Mouse (Mus musculus) G1E (cell line): ENCODE measurements at regions not wholly inside any gene's neighbourhood (a gene's known extent, or its start where the extent isn't known, plus 50 kb on each side); places are given as distances from the start of the nearest gene placed in this dataset.

Source experiments
- ATAC-seq: 2 replicates; pipeline ENCODE4 v1.8.0; 2016; ENCODE audit warnings: mild to moderate bottlenecking; ENCODE audit not compliant: insufficient number of reproducible peaks, poor library complexity, low FRiP score, severe bottlenecking; ENCODE audit errors: extremely low read depth
- DNase-seq: peaks from one replicate; pipeline ENCODE4 v3.0.0; 2012; ENCODE audit warnings: low spot score
- H3K27me3 ChIP-seq: 2 replicates; pipeline ENCODE4 v1.6.1; 2012; ENCODE audit warnings: mild to moderate bottlenecking, low read length, inconsistent platforms; ENCODE audit not compliant: insufficient read depth
- H3K36me3 ChIP-seq: replicated peaks from 2 replicates; pipeline ENCODE3; 2012; ENCODE audit warnings: mild to moderate bottlenecking, inconsistent platforms
- H3K4me1 ChIP-seq: 2 replicates; pipeline ENCODE4 v1.6.1; 2012; ENCODE audit warnings: low read depth, low read length, inconsistent platforms, mixed read lengths; ENCODE audit not compliant: insufficient read depth
- H3K4me3 ChIP-seq: 2 replicates; pipeline ENCODE4 v1.5.1; 2012; ENCODE audit warnings: low read depth, mild to moderate bottlenecking, inconsistent platforms, low read length, moderate library complexity, mixed read lengths
- H3K9me3 ChIP-seq: replicated peaks from 2 replicates; pipeline ENCODE4 v1.6.1; 2012; ENCODE audit warnings: inconsistent platforms
- CTCF ChIP-seq: IDR thresholded peaks from 2 replicates; pipeline ENCODE4 v1.5.1; 2012; ENCODE audit warnings: low read depth, low read length, inconsistent platforms, mixed read lengths
- GATA1 ChIP-seq: IDR thresholded peaks from 2 replicates; pipeline ENCODE4 v1.6.1; 2012; ENCODE audit warnings: borderline replicate concordance, low read length, inconsistent platforms, mixed read lengths
- GATA2 ChIP-seq: IDR thresholded peaks from 2 replicates; pipeline ENCODE4 v1.6.1; 2012; ENCODE audit warnings: low read depth, low read length, inconsistent platforms, borderline replicate concordance
- POLR2AphosphoS5 ChIP-seq: IDR thresholded peaks from 2 replicates; pipeline ENCODE4 v1.6.1; 2012; ENCODE audit warnings: low read depth, low read length, inconsistent platforms; ENCODE audit not compliant: insufficient replicate concordance
- TAL1 ChIP-seq: conservative IDR thresholded peaks from 2 replicates; pipeline ENCODE4 v1.6.1; 2012; ENCODE audit warnings: low read depth, low read length, inconsistent platforms, mixed read lengths

DNA sequence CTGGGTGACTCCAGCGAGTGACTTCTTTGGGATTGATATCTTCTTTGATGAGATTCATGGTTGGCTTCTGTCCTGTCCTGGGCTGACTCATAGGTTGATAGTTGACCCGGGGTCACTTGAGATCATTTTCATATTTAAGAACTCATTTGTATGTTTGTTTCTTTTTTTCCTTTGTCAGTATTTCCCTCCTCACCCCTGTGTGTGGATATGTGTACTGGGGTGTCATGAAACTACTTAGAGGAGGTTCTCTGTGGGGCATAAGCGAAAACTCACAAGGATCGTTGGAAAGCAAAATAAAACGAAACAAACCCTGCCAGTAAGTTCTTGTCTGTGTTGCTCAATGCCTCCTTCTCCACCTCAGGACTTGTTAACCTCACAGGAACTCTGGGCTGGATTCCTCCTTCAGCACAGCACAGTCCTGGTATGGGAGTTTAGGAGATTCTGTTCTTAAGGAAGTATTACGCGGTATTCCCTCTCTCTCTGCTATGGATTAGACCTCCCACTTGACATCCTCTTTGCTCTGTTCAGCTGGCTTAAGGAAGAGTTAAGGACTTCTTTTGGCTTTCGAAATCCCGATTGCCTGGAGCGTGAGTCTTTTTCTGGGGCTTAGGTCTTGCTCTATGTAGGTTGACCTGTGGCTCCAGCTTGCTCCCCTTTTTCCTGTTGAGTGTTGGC lies 1243.2 kb upstream of the A1bg start:
- no peak for DNase-seq
- TF ChIP-seq GATA2, result no peak
- no peaks in the 10 kb centered on the region for H3K27me3 ChIP-seq
- peaks cover 3% of the 10 kb centered on the region for H3K36me3 ChIP-seq
- ATAC-seq, result no peak
- peaks cover 41% of the 10 kb centered on the region for H3K4me1 ChIP-seq
- H3K4me3 ChIP-seq, result no peak overlapping the region
- H3K9me3 ChIP-seq, result no peaks in the 10 kb centered on the region

DNA sequence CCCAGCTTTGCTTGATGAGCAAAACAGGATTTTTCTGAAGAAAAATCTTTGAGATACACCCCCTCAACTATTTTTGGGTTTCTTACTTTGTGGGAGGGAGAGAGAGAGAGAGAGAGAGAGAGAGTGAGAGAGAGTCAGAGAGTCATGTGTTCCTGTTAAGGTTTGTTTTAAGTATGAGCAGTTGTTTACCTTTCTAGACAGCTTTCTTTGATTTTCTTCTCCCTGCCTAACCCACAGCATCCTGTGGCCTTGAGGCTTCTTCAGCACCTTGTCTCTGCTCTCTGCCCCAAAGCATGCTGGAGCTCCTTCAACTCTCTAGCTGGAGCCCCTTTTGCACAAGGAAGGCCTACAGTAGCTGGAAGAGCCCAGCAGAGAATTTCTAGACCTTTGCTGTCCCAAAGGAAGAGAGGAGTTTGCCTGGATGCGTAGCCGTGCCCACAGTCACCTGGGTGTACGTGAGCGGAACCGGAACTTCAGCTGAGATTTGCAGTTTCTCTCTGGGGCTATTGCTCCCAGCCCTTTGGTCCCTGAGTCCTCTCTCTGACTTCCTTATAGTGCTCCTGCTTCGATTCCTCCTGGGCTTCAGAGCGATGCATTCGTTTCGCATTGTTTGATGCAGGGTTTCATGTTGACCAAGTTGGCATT lies 1242.1 kb upstream of the A1bg start:
- Histone ChIP-seq H3K9me3 (no peaks in the 10 kb centered on the region), H3K4me3 (no peak overlapping the region), H3K27me3 (no peaks in the 10 kb centered on the region), H3K36me3 (peaks cover 3% of the 10 kb centered on the region), H3K4me1 (peaks cover 45% of the 10 kb centered on the region)
- DNase-seq (no peak), ATAC-seq (no peak)
- TF ChIP-seq TAL1, result no peak
- TF ChIP-seq GATA1, result no peak
- no peak for TF ChIP-seq POLR2AphosphoS5
- TF ChIP-seq GATA2, result no peak
- no peak for TF ChIP-seq CTCF

DNA sequence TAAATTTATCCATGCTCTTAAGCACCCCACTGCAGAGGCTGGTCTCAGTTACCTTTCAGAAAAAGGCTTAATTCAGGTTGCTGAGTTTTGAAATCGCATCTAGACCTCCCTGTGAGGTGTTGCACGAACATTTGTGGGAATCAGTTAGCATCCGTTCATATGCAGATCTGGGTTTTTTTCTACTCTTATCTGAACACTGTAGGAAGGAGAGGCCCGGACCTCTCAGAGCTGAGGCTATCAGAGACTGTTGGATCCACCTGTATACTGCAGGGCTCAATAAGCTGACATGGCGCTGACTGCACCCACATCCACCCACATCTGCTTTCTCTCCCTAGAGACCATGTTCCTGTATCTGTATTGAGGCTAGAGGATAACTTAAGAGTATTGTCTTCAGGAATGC lies 1240.4 kb upstream of the A1bg start:
- Histone ChIP-seq H3K9me3 (no peaks in the 10 kb centered on the region), H3K27me3 (no peaks in the 10 kb centered on the region), H3K4me3 (no peak overlapping the region), H3K4me1 (peaks cover 51% of the 10 kb centered on the region), H3K36me3 (peaks cover 3% of the 10 kb centered on the region)
- TF ChIP-seq CTCF (no peak), TAL1 (no peak), GATA1 (no peak), POLR2AphosphoS5 (no peak), GATA2 (no peak)
- no peak for ATAC-seq
- DNase-seq, result no peak

DNA sequence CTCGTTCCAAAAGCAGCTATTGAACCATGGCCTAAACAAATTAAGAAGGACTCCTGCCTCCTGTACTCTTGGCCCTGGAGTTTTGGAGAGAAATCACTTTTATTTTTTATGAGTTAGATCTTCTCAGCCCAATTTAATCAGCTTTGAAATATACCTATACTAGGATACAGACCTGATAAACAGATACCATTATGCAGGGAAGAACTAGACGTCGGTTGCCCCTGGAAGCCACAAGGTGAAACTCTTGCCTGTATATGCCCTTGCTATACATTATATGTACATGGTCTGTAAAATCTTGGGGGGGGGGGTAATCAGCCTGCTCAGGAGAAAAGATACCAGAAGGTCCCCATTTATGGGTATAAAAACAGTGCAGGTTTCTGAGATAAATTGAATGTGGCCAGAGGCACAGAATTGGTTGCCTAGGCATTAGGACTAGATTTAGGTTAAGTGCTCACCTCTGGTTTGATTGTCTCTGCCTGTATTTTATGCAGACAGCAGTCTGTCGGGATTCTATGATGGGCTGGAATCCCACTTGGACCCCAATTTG lies 1239.9 kb upstream of the A1bg start:
- Histone ChIP-seq H3K4me3 (no peak overlapping the region), H3K27me3 (no peaks in the 10 kb centered on the region), H3K36me3 (peaks cover 3% of the 10 kb centered on the region), H3K4me1 (peaks cover 56% of the 10 kb centered on the region), H3K9me3 (no peaks in the 10 kb centered on the region)
- TF ChIP-seq GATA1, result no peak
- TF ChIP-seq POLR2AphosphoS5, result no peak
- no peak for TF ChIP-seq GATA2
- TF ChIP-seq TAL1, result no peak
- TF ChIP-seq CTCF, result no peak
- no peak for DNase-seq
- ATAC-seq, result no peak

DNA sequence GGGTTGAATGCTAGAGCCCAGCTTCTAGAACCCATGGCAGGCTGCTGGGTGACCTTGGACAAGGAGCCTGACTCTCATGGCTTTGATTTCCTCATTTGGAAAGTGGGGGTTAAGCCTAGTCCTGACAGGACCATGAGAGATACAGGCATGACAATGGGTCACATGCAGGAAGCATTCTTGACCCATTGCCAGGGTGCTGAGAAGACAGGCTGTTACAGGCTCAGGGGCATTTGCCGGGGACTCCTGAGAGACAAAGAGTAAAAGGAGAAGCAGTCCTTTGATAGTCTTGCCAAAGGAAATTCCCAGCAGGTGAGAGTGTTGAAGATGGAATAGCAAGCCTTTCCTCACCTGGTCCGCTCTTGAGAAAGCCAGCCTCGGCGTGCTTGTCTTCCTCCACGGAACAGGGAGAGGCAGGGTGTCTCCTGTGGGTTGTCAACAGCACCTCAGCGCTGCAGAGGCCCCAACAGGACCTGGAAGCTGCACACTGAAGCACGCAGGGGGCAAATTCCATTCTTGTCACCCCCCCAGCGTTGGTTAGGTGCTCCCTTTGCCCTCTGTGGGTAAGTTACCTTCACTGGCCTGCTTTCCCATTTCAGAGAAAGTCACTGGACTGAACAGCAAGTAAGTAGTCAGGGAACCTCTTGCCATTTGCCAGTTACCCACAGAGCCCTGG lies 1239.3 kb upstream of the A1bg start:
- TF ChIP-seq GATA2, result no peak
- TF ChIP-seq POLR2AphosphoS5, result no peak
- TF ChIP-seq TAL1, result no peak
- TF ChIP-seq CTCF, result no peak
- TF ChIP-seq GATA1, result no peak
- ATAC-seq (no peak), DNase-seq (no peak)
- H3K4me1 ChIP-seq, result peaks cover 62% of the 10 kb centered on the region
- peaks cover 3% of the 10 kb centered on the region for H3K36me3 ChIP-seq
- H3K9me3 ChIP-seq, result no peaks in the 10 kb centered on the region
- no peak overlapping the region; the same call in 1 of the 2 replicates for H3K4me3 ChIP-seq
- H3K27me3 ChIP-seq, result no peaks in the 10 kb centered on the region

DNA sequence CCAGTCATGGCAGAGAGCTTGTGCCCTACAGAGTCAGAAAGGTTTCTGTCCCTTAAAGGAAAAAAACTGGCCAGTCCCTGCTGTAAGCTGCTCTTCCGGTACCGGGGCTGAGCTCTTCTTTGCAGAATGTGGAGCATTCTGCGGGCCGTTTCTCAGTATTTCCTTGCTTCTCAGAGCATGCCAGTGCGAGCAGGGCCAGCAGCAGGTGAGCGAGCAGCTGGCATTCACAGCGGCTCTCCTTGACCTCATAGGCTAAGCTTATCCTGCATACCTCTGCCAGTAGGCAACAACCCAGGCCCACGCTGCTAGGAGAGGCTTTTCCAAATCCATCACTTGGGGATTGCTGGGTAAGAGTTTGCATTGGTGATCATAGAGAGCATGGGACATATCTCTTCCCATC lies 1238.2 kb upstream of the A1bg start:
- ATAC-seq, result no peak
- Histone ChIP-seq H3K4me3 (no peak overlapping the region), H3K36me3 (peaks cover 3% of the 10 kb centered on the region), H3K9me3 (no peaks in the 10 kb centered on the region), H3K27me3 (no peaks in the 10 kb centered on the region), H3K4me1 (peaks cover 70% of the 10 kb centered on the region)
- DNase-seq, result no peak
- TF ChIP-seq GATA1, result no peak
- no peak for TF ChIP-seq TAL1
- no peak for TF ChIP-seq POLR2AphosphoS5
- TF ChIP-seq CTCF, result no peak
- TF ChIP-seq GATA2, result no peak
